Mouse (Mus musculus): ENCODE measurements around the gene Foxm1. TPM values are rescaled to one million over a fixed set of nuclear protein-coding genes. Genes with fewer than 3 reads are reported as not detected.

Gene Foxm1
- polyA plus RNA-seq, 1 experiment from 2014 or later, result 26.3 TPM

- no peak overlapping the region for H3K4me3 ChIP-seq (ENCODE audit: low read length)
- no peaks in the 10 kb centered on the region for H3K9me3 ChIP-seq (replicated peaks; ENCODE audit: control insufficient read depth, low read length)
- no peak overlapping the region for H3K9ac ChIP-seq (ENCODE audit: low read length)
- no peaks in the 10 kb centered on the region for H3K27me3 ChIP-seq (ENCODE audit: control insufficient read depth, insufficient read depth, low read length)
- H3K4me1 ChIP-seq (ENCODE audit: control insufficient read depth, insufficient read depth, low read length), result no peaks in the 10 kb centered on the region
- WGBS, result 83% methylated on average over 7 of the region's 7 CpGs
- H3K27ac ChIP-seq (ENCODE audit: low read length), result no peak overlapping the region
- peaks cover 46% of the 10 kb centered on the region for H3K36me3 ChIP-seq (ENCODE audit: control insufficient read depth, insufficient read depth)
- H3K4me2 ChIP-seq (ENCODE audit: low read depth, low read length), result no peak overlapping the region
- no peak for ATAC-seq (replicated peaks; ENCODE audit: extremely low read depth, insufficient read depth, low FRiP score)
These were observed 45.9 kb downstream of the Foxm1 start for GRCm38 (mm10) chr6:128408544-128409125.

- H3K36me3 ChIP-seq (ENCODE audit: control insufficient read depth, insufficient read depth), result peaks cover 46% of the 10 kb centered on the region
- 91% methylated on average over 13 of the region's 13 CpGs for WGBS
- H3K27me3 ChIP-seq (ENCODE audit: control insufficient read depth, insufficient read depth, low read length), result no peaks in the 10 kb centered on the region
- H3K4me1 ChIP-seq (ENCODE audit: control insufficient read depth, insufficient read depth, low read length), result no peaks in the 10 kb centered on the region
- no peak overlapping the region for H3K9ac ChIP-seq (ENCODE audit: low read length)
- H3K4me2 ChIP-seq (ENCODE audit: low read depth, low read length), result no peak overlapping the region
- no peak overlapping the region for H3K27ac ChIP-seq (ENCODE audit: low read length)
- no peak overlapping the region for H3K4me3 ChIP-seq (ENCODE audit: low read length)
- no peak for ATAC-seq (replicated peaks; ENCODE audit: extremely low read depth, insufficient read depth, low FRiP score)
- H3K9me3 ChIP-seq (replicated peaks; ENCODE audit: control insufficient read depth, low read length), result no peaks in the 10 kb centered on the region
These were observed 47.5 kb downstream of the Foxm1 start for GRCm38 (mm10) chr6:128410305-128410704.

GRCm38 (mm10) chr6:128411115-128411514 is 48.3 kb downstream of the Foxm1 start:
- Histone ChIP-seq H3K4me1 (ENCODE audit: control insufficient read depth, insufficient read depth, low read length) (no peaks in the 10 kb centered on the region), H3K27me3 (ENCODE audit: control insufficient read depth, insufficient read depth, low read length) (no peaks in the 10 kb centered on the region), H3K27ac (ENCODE audit: low read length) (no peak overlapping the region), H3K4me3 (ENCODE audit: low read length) (no peak overlapping the region), H3K36me3 (ENCODE audit: control insufficient read depth, insufficient read depth) (peaks cover 45% of the 10 kb centered on the region), H3K9me3 (replicated peaks; ENCODE audit: control insufficient read depth, low read length) (no peaks in the 10 kb centered on the region), H3K4me2 (ENCODE audit: low read depth, low read length) (no peak overlapping the region), H3K9ac (ENCODE audit: low read length) (no peak overlapping the region)
- no peak for ATAC-seq (replicated peaks; ENCODE audit: extremely low read depth, insufficient read depth, low FRiP score)
- 20% methylated on average over 3 of the region's 3 CpGs for WGBS

GRCm38 (mm10) chr6:128416169-128416568 is 53.4 kb downstream of the Foxm1 start:
- Histone ChIP-seq H3K9ac (ENCODE audit: low read length) (no peak overlapping the region), H3K4me2 (ENCODE audit: low read depth, low read length) (no peak overlapping the region), H3K4me1 (ENCODE audit: control insufficient read depth, insufficient read depth, low read length) (no peaks in the 10 kb centered on the region), H3K4me3 (ENCODE audit: low read length) (no peak overlapping the region), H3K9me3 (replicated peaks; ENCODE audit: control insufficient read depth, low read length) (no peaks in the 10 kb centered on the region), H3K36me3 (ENCODE audit: control insufficient read depth, insufficient read depth) (peaks cover 20% of the 10 kb centered on the region), H3K27me3 (ENCODE audit: control insufficient read depth, insufficient read depth, low read length) (no peaks in the 10 kb centered on the region), H3K27ac (ENCODE audit: low read length) (no peak overlapping the region)
- ATAC-seq (replicated peaks; ENCODE audit: extremely low read depth, insufficient read depth, low FRiP score), result no peak
- WGBS, result 80% methylated on average over 5 of the region's 5 CpGs

- ATAC-seq (replicated peaks; ENCODE audit: extremely low read depth, insufficient read depth, low FRiP score), result no peak
- Histone ChIP-seq H3K4me3 (ENCODE audit: low read length) (no peak overlapping the region), H3K27ac (ENCODE audit: low read length) (no peak overlapping the region), H3K4me2 (ENCODE audit: low read depth, low read length) (no peak overlapping the region), H3K4me1 (ENCODE audit: control insufficient read depth, insufficient read depth, low read length) (no peaks in the 10 kb centered on the region), H3K27me3 (ENCODE audit: control insufficient read depth, insufficient read depth, low read length) (no peaks in the 10 kb centered on the region), H3K9ac (ENCODE audit: low read length) (no peak overlapping the region), H3K36me3 (ENCODE audit: control insufficient read depth, insufficient read depth) (peaks cover 6% of the 10 kb centered on the region; the same call in 1 of the 2 replicates), H3K9me3 (replicated peaks; ENCODE audit: control insufficient read depth, low read length) (no peaks in the 10 kb centered on the region)
- WGBS, result 75% methylated on average over 1 of the region's 1 CpGs
These were observed 55.3 kb downstream of the Foxm1 start for GRCm38 (mm10) chr6:128418076-128418475.

- Histone ChIP-seq H3K27me3 (ENCODE audit: control insufficient read depth, insufficient read depth, low read length) (no peaks in the 10 kb centered on the region), H3K4me1 (ENCODE audit: control insufficient read depth, insufficient read depth, low read length) (peaks cover 4% of the 10 kb centered on the region; the same call in 1 of the 2 replicates), H3K4me3 (ENCODE audit: low read length) (no peak overlapping the region), H3K36me3 (ENCODE audit: control insufficient read depth, insufficient read depth) (peaks cover 4% of the 10 kb centered on the region; the same call in 1 of the 2 replicates), H3K9ac (ENCODE audit: low read length) (no peak overlapping the region), H3K9me3 (replicated peaks; ENCODE audit: control insufficient read depth, low read length) (no peaks in the 10 kb centered on the region), H3K4me2 (ENCODE audit: low read depth, low read length) (no peak overlapping the region), H3K27ac (ENCODE audit: low read length) (no peak overlapping the region)
- no peak for ATAC-seq (replicated peaks; ENCODE audit: extremely low read depth, insufficient read depth, low FRiP score)
- WGBS, result 40% methylated on average over 2 of the region's 2 CpGs
These were observed 58.3 kb downstream of the Foxm1 start for GRCm38 (mm10) chr6:128421036-128421435.

- Histone ChIP-seq H3K36me3 (ENCODE audit: control insufficient read depth, insufficient read depth) (peaks cover 4% of the 10 kb centered on the region; the same call in 1 of the 2 replicates), H3K9me3 (replicated peaks; ENCODE audit: control insufficient read depth, low read length) (no peaks in the 10 kb centered on the region), H3K27ac (ENCODE audit: low read length) (no peak overlapping the region), H3K4me2 (ENCODE audit: low read depth, low read length) (no peak overlapping the region), H3K4me3 (ENCODE audit: low read length) (no peak overlapping the region), H3K9ac (ENCODE audit: low read length) (no peak overlapping the region), H3K27me3 (ENCODE audit: control insufficient read depth, insufficient read depth, low read length) (no peaks in the 10 kb centered on the region), H3K4me1 (ENCODE audit: control insufficient read depth, insufficient read depth, low read length) (peaks cover 4% of the 10 kb centered on the region; the same call in 1 of the 2 replicates)
- ATAC-seq (replicated peaks; ENCODE audit: extremely low read depth, insufficient read depth, low FRiP score), result no peak
- WGBS, result 78% methylated on average over 3 of the region's 3 CpGs
These were observed 58.7 kb downstream of the Foxm1 start for GRCm38 (mm10) chr6:128421480-128421879.

- H3K27ac ChIP-seq (ENCODE audit: low read length), result peak overlapping the region; percentile 88
- peak overlapping the region; percentile 76 for H3K4me3 ChIP-seq (ENCODE audit: low read length)
- H3K27me3 ChIP-seq (ENCODE audit: control insufficient read depth, insufficient read depth, low read length), result no peaks in the 10 kb centered on the region
- WGBS, result 39% methylated on average over 15 of the region's 16 CpGs
- H3K9me3 ChIP-seq (replicated peaks; ENCODE audit: control insufficient read depth, low read length), result no peaks in the 10 kb centered on the region
- no peak for ATAC-seq (replicated peaks; ENCODE audit: extremely low read depth, insufficient read depth, low FRiP score)
- H3K36me3 ChIP-seq (ENCODE audit: control insufficient read depth, insufficient read depth), result peaks cover 6% of the 10 kb centered on the region
- H3K4me1 ChIP-seq (ENCODE audit: control insufficient read depth, insufficient read depth, low read length), result peaks cover 4% of the 10 kb centered on the region; the same call in 1 of the 2 replicates
- H3K9ac ChIP-seq (ENCODE audit: low read length), result peak overlapping the region; percentile 74
- peak overlapping the region; percentile 70 for H3K4me2 ChIP-seq (ENCODE audit: low read depth, low read length)
These were observed 60.9 kb downstream of the Foxm1 start for GRCm38 (mm10) chr6:128423496-128424268.
